ENCODE assay signal across 15 mouse cellular contexts in the genomic region with DNA sequence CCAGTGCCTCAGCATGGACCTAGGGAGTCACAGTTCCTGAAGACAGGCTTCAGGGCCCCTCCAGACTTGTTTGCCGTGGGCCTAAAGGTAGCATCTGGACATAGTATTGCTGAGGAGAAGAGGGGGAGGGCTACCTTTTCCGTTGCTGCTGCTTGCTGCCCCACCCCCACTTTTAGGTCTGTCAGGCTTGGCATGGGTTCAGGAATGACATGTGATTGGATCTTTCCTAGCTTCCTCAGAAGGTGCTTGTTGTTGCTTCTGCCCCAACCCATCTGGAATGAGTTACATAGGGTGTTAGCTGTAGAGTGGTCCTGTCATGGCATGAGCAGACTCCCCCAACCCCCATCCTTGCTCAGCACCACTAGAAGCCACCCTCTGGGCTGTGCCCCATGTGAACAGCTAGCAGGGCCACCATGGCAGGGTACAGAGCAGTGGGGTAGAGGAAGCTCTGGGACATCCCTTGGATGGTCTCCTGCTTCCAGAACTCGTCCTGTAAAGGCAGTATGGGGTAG. TPM values are rescaled to one million over a fixed set of nuclear protein-coding genes. Genes with fewer than 3 reads are reported as not detected.
DNase-seq lines count a peak whose midpoint lies in the region; ATAC-seq and TF ChIP-seq lines count a peak whose summit lies in the region.
"Had no signal": no experiment of that assay in that cellular context is flagged by ENCODE, and none has a peak within 500 bp of the region (broad histone marks: within the 10 kb centered on the region; RNA-seq: fewer than 3 reads in every experiment).

No protein-coding gene starts in this region.

- TF ChIP-seq RAD21 in MEL (IDR thresholded peaks at IDR 0.05; ENCODE audit: low read depth, low read length): no peak

- no peaks in the 10 kb centered on the region for H3K36me3 ChIP-seq in forebrain, embryonic 15.5 days
- no peaks in the 10 kb centered on the region for H3K36me3 ChIP-seq in forebrain, embryonic 12.5 days (replicated peaks)
- no peaks in the 10 kb centered on the region for H3K36me3 ChIP-seq in kidney, embryonic 14.5 days (ENCODE audit: control insufficient read depth, insufficient read depth, low read length)
- H3K36me3 ChIP-seq in MEL (ENCODE audit: control insufficient read depth in 1 of 2, insufficient read depth in 2 of 2, low read length in 2 of 2): peaks cover 0 to 31% of the 10 kb centered on the region in 2 experiments; a peak in 2 of 4 replicates
- H3K36me3 ChIP-seq: liver, embryonic 12.5 days; neural tube, embryonic 13.5 days had no signal

- 0 out of 2 replicates have a peak, but pooled peaks have one; percentile 38 for ATAC-seq in forebrain, embryonic 15.5 days (replicated peaks)
- no peak for ATAC-seq in forebrain, embryonic 12.5 days (ENCODE audit: low FRiP score)
- no peak for ATAC-seq in kidney, embryonic 14.5 days (ENCODE audit: low FRiP score, low TSS enrichment)
- ATAC-seq: liver, embryonic 12.5 days had no signal

- H3K27me3 ChIP-seq in forebrain, embryonic 15.5 days: no peaks in the 10 kb centered on the region
- peaks cover 11% of the 10 kb centered on the region; the same call in 1 of the 2 replicates for H3K27me3 ChIP-seq in forebrain, embryonic 12.5 days
- H3K27me3 ChIP-seq in kidney, embryonic 14.5 days (ENCODE audit: control insufficient read depth, insufficient read depth, low read length): no peaks in the 10 kb centered on the region
- H3K27me3 ChIP-seq in MEL (ENCODE audit: control insufficient read depth in 1 of 2, insufficient read depth in 2 of 2, low read length in 2 of 2): no peaks in the 10 kb centered on the region
- H3K27me3 ChIP-seq: liver, embryonic 12.5 days; neural tube, embryonic 13.5 days had no signal

- H3K9me3 ChIP-seq in forebrain, embryonic 15.5 days: no peaks in the 10 kb centered on the region
- no peaks in the 10 kb centered on the region for H3K9me3 ChIP-seq in forebrain, embryonic 12.5 days
- no peaks in the 10 kb centered on the region for H3K9me3 ChIP-seq in kidney, embryonic 14.5 days (ENCODE audit: control insufficient read depth, low read length)
- no peaks in the 10 kb centered on the region for H3K9me3 ChIP-seq in MEL (replicated peaks; ENCODE audit: insufficient read depth, low read length)
- H3K9me3 ChIP-seq: liver, embryonic 12.5 days; neural tube, embryonic 13.5 days had no signal

- WGBS in forebrain, embryonic 15.5 days: 58% methylated on average over 3 of the region's 3 CpGs
- WGBS in forebrain, embryonic 12.5 days: 71% methylated on average over 3 of the region's 3 CpGs
- WGBS in kidney, embryonic 14.5 days: 45% methylated on average over 3 of the region's 3 CpGs

- no peak overlapping the region for H3K27ac ChIP-seq in forebrain, embryonic 15.5 days (replicated peaks)
- no peak overlapping the region for H3K27ac ChIP-seq in forebrain, embryonic 12.5 days
- H3K27ac ChIP-seq in kidney, embryonic 14.5 days (ENCODE audit: low read depth, low read length): no peak overlapping the region
- H3K27ac ChIP-seq in MEL (ENCODE audit: control insufficient read depth, low read depth, low read length): no peak overlapping the region; the same call in 1 of the 2 replicates
- H3K27ac ChIP-seq: layer of hippocampus, adult 2 months; liver, embryonic 12.5 days; neural tube, embryonic 13.5 days; stomach, postnatal 0 days had no signal

- TF ChIP-seq EP300 in MEL (IDR thresholded peaks at IDR 0.05; ENCODE audit: low read depth in 1 of 2, low read length in 2 of 2): peak in 1 of 2 experiments; percentile 34; a peak in 1 of 4 replicates

- TF ChIP-seq POLR2A in MEL (IDR thresholded peaks at IDR 0.05; ENCODE audit: control insufficient read depth in 1 of 2, insufficient read depth in 1 of 2, low read depth in 1 of 2, low read length in 2 of 2, poor library complexity in 1 of 2): no peak

- H3K4me2 ChIP-seq in forebrain, embryonic 15.5 days (replicated peaks): no peak overlapping the region
- no peak overlapping the region for H3K4me2 ChIP-seq in forebrain, embryonic 12.5 days
- H3K4me2 ChIP-seq in kidney, embryonic 14.5 days (replicated peaks; ENCODE audit: low read depth, low read length): no peak overlapping the region
- H3K4me2 ChIP-seq: liver, embryonic 12.5 days; midbrain, embryonic 11.5 days; neural tube, embryonic 13.5 days had no signal

- peaks cover 6% of the 10 kb centered on the region for H3K4me1 ChIP-seq in forebrain, embryonic 15.5 days
- peaks cover 23% of the 10 kb centered on the region for H3K4me1 ChIP-seq in forebrain, embryonic 12.5 days
- H3K4me1 ChIP-seq in kidney, embryonic 14.5 days (ENCODE audit: control insufficient read depth, insufficient read depth, low read length): peaks cover 28% of the 10 kb centered on the region
- H3K4me1 ChIP-seq in MEL (ENCODE audit: control insufficient read depth in 1 of 2, insufficient read depth in 2 of 2, low read length in 2 of 2): peaks cover 34 to 43% of the 10 kb centered on the region in 2 experiments

- no peak overlapping the region for H3K9ac ChIP-seq in forebrain, embryonic 15.5 days (replicated peaks)
- no peak overlapping the region for H3K9ac ChIP-seq in forebrain, embryonic 12.5 days
- no peak overlapping the region for H3K9ac ChIP-seq in kidney, embryonic 14.5 days (ENCODE audit: low read depth, low read length)
- no peak overlapping the region for H3K9ac ChIP-seq in MEL (ENCODE audit: control insufficient read depth, low read depth, low read length, poor library complexity, severe bottlenecking)

- H3K4me3 ChIP-seq in forebrain, embryonic 15.5 days: no peak overlapping the region
- H3K4me3 ChIP-seq in forebrain, embryonic 12.5 days (replicated peaks): no peak overlapping the region
- no peak overlapping the region for H3K4me3 ChIP-seq in kidney, embryonic 14.5 days (ENCODE audit: low read length)
- H3K4me3 ChIP-seq in MEL (ENCODE audit: control insufficient read depth in 1 of 2, insufficient read depth in 1 of 2, low read depth in 2 of 2, low read length in 2 of 2): no peak overlapping the region
- H3K4me3 ChIP-seq: layer of hippocampus, adult 2 months; liver, embryonic 12.5 days; neural tube, embryonic 13.5 days had no signal

- TF ChIP-seq CTCF in MEL (IDR thresholded peaks at IDR 0.05 in 2 of 3, conservative IDR thresholded peaks at IDR 0.05 in 1 of 3; ENCODE audit: control insufficient read depth in 1 of 3, insufficient read depth in 1 of 3, low read depth in 2 of 3, low read length in 3 of 3, poor library complexity in 1 of 3, severe bottlenecking in 1 of 3): no peak

- peak; percentile 60 for DNase-seq in kidney, adult 18-20 months
- no peak for DNase-seq in MEL (ENCODE audit: low read depth, low spot score)
- DNase-seq in kidney, adult 8-10 months: peak; percentile 56 to 68
- DNase-seq in adrenal gland, adult 18-20 months (ENCODE audit: low spot score in 2 of 2): no peak
- no peak for DNase-seq in thymus, postnatal 36 days
- DNase-seq: cerebellum, adult 9-11 months; right cerebral cortex, postnatal 4 days had no signal

- H3K79me2 ChIP-seq in MEL (ENCODE audit: control insufficient read depth, insufficient read depth, low read length, poor library complexity): no peaks in the 10 kb centered on the region

TF ChIP-seq in MEL, 35 proteins besides CTCF, POLR2A, EP300 and RAD21:
- TF ChIP-seq JUND (IDR thresholded peaks at IDR 0.05; ENCODE audit: low read depth, low read length) (no peak), KAT2A (conservative IDR thresholded peaks at IDR 0.05; ENCODE audit: low read depth, low read length) (no peak), TCF12 (IDR thresholded peaks at IDR 0.05; ENCODE audit: low read depth, low read length) (0 out of 2 replicates have a peak, but pooled peaks have one; percentile 3), CHD2 (IDR thresholded peaks at IDR 0.05; ENCODE audit: low read length) (no peak; the same call in 1 of the 2 replicates), USF1 (IDR thresholded peaks at IDR 0.05; ENCODE audit: low read depth, low read length) (peak; percentile 61; the same call in 1 of the 2 replicates), MYC (IDR thresholded peaks at IDR 0.05; ENCODE audit: low read depth, low read length) (no peak), MAX (IDR thresholded peaks at IDR 0.05; ENCODE audit: low read length) (0 out of 2 replicates have a peak, but pooled peaks have one; percentile 13), SMC3 (IDR thresholded peaks at IDR 0.05; ENCODE audit: low read depth, low read length) (no peak), ETS1 (IDR thresholded peaks at IDR 0.05; ENCODE audit: low read depth, low read length) (peak; percentile 23; the same call in 1 of the 2 replicates), HCFC1 (IDR thresholded peaks at IDR 0.05; ENCODE audit: low read depth, low read length) (no peak)

RNA-seq across cellular contexts. Expression of a gene that starts 34.7 kb away (rescaled TPM):
- 3.2 TPM in 2 replicates for polyA plus RNA-seq in forebrain, embryonic 15.5 days (2015; fragmentation: Nextera tagmentation; extraction: Ambion mirVana)
- polyA plus RNA-seq in forebrain, embryonic 12.5 days (2016; fragmentation: Nextera tagmentation; extraction: Ambion mirVana): 6.7 and 7.8 TPM in 2 replicates
- 5.9 and 6.2 TPM in 2 replicates for polyA plus RNA-seq in kidney, embryonic 14.5 days (2014; fragmentation: Nextera tagmentation; extraction: Ambion mirVana)
- total RNA-seq in MEL (2012; rRNA removed): 9.6 and 11.7 TPM in 2 replicates
- polyA plus RNA-seq in MEL (2012; ENCODE audit: insufficient read depth in 1 of 2, insufficient read length in 2 of 2, low read depth in 1 of 2, low replicate concordance in 2 of 2, missing spikeins in 1 of 2): 10 to 100 TPM in 1 of 2 experiments, not detected in 1; 19.6 TPM
- total RNA-seq in adrenal gland, adult 18-20 months (2021): 10 to 100 TPM; 52.1 to 52.6 TPM

Comparison
In these comparisons a context has a peak if more than half of its experiments do, and no peak if none do; other contexts are left out.
1. DNase-seq: peak in kidney, adult 18-20 months (single experiment) and kidney, adult 8-10 months (2 of 2); none in MEL (single experiment), adrenal gland, adult 18-20 months (0 of 2) and thymus, postnatal 36 days (0 of 2).